Mouse (Mus musculus): ENCODE results near the gene Spata20. TPM values are rescaled to one million over a fixed set of nuclear protein-coding genes. Genes with fewer than 3 reads are reported as not detected.
A peak's percentile ranks its signal among the peaks of the same experiment; 100 is the strongest.

Gene Spata20
- polyA plus RNA-seq, 1 experiment from 2014 or later: 0.40 TPM

DNA sequence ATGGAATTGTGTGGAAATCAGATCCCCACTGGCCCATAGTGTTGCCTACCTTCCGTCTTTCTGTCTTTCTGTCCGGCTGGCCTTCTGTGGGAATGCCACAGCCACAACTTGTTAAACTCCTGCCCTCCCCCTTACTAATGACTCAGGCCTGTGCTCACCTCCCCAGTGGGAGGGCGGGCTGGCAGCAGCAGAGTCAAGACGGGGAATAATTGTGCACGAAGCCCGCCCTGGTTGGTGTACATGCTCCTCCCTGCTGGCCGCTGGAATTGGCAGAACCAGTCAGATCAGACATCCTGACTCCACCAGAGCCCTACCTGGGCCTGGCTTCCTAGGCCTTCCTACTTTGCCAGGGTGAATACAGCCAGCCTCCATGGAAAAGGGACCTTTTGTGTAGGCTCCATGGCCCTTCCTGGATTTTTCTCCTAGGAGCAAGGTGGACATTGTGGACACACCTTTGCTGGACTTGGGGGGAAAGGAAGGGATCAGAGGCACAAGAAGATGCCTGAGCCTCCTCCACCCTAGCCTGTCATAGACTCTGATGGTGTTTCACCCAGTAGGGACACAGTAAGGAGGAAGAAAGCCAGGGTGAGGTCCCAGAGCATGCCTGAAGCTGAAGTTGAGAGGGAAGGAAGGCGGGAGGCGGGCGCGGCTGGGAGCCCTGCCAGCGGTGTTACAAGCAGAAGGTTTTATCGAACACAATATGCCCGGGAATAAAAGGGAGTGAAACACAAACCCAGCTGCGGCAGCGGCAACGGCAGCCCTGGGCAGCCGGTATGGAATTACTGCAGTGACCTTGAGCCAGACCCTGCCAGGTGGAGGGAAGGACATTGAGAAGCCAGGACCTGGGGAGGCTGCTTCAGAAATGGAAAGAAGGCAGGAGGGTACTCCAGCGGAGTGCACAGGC is 12.4 kb upstream of the Spata20 start:
- no peaks in the 10 kb centered on the region for H3K36me3 ChIP-seq
- no peak for ATAC-seq (ENCODE audit: insufficient number of reproducible peaks, insufficient read depth, low FRiP score, low TSS enrichment, low read depth)
- WGBS: 13% methylated on average over 19 of the region's 19 CpGs
- H3K27me3 ChIP-seq: peaks cover 6% of the 10 kb centered on the region
- H3K4me3 ChIP-seq (replicated peaks): peak overlapping the region; percentile 42
- H3K9me3 ChIP-seq: no peaks in the 10 kb centered on the region
- peaks cover 36% of the 10 kb centered on the region for H3K4me1 ChIP-seq (replicated peaks)
- H3K27ac ChIP-seq: peak overlapping the region; percentile 72
- H3K4me2 ChIP-seq: peak overlapping the region; percentile 78
- peak overlapping the region; percentile 5; the same call in 1 of the 2 replicates for H3K9ac ChIP-seq (replicated peaks)

DNA sequence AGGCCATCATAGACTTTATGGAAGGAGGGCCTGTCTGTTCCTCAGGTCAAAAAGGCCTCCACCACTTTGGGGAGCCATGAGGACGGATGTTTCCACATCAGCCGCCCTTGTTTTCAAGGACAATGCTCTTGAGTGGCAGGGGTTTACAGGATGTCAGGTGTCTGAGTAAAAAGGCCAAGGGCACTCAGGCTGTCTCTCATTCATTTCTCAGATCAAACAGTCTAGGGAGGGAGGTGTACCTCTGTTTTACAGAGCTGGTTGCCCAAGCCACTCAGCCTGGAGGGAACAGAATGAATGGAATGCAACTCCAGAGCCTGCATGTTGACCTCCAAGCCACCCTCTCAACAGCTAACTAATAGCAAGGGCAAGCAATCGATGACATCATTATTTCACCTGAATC is 9.4 kb upstream of the Spata20 start:
- H3K27ac ChIP-seq: no peak overlapping the region
- H3K4me2 ChIP-seq: no peak overlapping the region
- H3K27me3 ChIP-seq: peaks cover 32% of the 10 kb centered on the region; the same call in 1 of the 2 replicates
- WGBS: 82% methylated on average over 3 of the region's 3 CpGs
- peaks cover 50% of the 10 kb centered on the region for H3K4me1 ChIP-seq (replicated peaks)
- H3K36me3 ChIP-seq: no peaks in the 10 kb centered on the region
- no peak for ATAC-seq (ENCODE audit: insufficient number of reproducible peaks, insufficient read depth, low FRiP score, low TSS enrichment, low read depth)
- no peaks in the 10 kb centered on the region for H3K9me3 ChIP-seq
- H3K4me3 ChIP-seq (replicated peaks): no peak overlapping the region
- H3K9ac ChIP-seq (replicated peaks): no peak overlapping the region

DNA sequence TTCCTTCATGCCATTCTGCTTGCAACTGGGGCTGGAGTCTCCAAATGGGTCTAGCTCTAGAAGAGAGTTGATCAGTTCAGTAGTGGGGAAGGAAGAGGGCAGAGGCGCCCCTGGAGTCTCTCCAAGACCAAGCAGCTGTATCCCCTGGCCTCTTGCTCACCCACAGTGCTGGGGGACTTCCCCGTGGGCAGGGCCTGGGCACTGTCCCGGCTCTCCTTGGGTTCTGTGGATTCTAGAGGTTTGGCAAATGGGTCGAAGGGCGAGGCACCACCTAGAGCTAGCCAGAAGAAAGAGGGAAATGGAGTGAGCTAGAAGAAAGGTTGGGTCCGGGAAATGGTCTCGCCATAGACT is 5.7 kb upstream of the Spata20 start:
- Histone ChIP-seq H3K4me1 (replicated peaks) (peaks cover 26% of the 10 kb centered on the region), H3K27me3 (peaks cover 35% of the 10 kb centered on the region; the same call in 1 of the 2 replicates), H3K36me3 (no peaks in the 10 kb centered on the region), H3K4me3 (replicated peaks) (peak overlapping the region; percentile 59), H3K9me3 (no peaks in the 10 kb centered on the region), H3K4me2 (peak overlapping the region; percentile 83), H3K9ac (replicated peaks) (no peak overlapping the region; the same call in 1 of the 2 replicates), H3K27ac (no peak overlapping the region)
- ATAC-seq (ENCODE audit: insufficient number of reproducible peaks, insufficient read depth, low FRiP score, low TSS enrichment, low read depth): no peak
- 65% methylated on average over 7 of the region's 7 CpGs for WGBS

DNA sequence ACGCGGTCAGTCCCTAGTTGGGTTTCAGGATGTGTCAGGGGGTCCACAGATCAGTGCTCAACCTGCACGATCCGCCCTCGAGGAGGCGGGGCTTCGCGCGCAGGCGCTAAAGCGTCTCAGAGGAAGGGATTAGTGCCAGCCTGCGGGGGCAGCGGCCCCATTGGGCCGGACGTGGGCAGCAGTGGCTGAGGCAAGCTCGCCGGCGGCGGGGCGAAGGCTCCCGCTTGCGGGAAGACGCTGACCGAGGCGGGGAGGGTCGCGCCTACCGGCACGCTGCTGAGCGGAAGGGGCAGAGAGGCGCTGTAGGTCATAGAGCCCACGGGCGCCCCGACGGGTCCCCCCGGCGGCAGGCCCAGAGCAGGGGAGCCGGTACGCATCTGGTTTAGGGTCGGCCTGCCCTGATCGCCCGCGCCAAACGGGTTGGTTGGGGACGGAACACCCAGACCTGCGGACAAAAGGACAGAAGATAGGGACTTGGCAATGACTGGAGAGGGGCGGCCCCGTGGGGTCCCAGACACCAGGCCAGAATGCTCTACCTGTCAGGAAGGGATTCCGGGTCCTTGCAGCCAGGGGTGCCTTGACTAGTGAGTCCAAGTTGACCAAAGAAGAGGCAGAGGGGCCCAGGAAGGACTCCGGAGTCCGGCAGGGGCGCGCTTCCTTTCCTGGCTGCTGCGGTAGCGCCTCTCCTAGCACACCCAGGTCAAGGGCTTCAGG is 5.2 kb upstream of the Spata20 start:
- ATAC-seq (ENCODE audit: insufficient number of reproducible peaks, insufficient read depth, low FRiP score, low TSS enrichment, low read depth): 0 out of 2 replicates have a peak, but pooled peaks have one; percentile 8
- Histone ChIP-seq H3K9me3 (no peaks in the 10 kb centered on the region), H3K4me3 (replicated peaks) (peak overlapping the region; percentile 59), H3K9ac (replicated peaks) (peak overlapping the region; percentile 76), H3K4me2 (peak overlapping the region; percentile 83), H3K27me3 (peaks cover 38% of the 10 kb centered on the region; the same call in 1 of the 2 replicates), H3K27ac (no peak overlapping the region; the same call in 1 of the 2 replicates), H3K36me3 (no peaks in the 10 kb centered on the region), H3K4me1 (replicated peaks) (peaks cover 28% of the 10 kb centered on the region)
- WGBS: 6% methylated on average over 55 of the region's 55 CpGs

DNA sequence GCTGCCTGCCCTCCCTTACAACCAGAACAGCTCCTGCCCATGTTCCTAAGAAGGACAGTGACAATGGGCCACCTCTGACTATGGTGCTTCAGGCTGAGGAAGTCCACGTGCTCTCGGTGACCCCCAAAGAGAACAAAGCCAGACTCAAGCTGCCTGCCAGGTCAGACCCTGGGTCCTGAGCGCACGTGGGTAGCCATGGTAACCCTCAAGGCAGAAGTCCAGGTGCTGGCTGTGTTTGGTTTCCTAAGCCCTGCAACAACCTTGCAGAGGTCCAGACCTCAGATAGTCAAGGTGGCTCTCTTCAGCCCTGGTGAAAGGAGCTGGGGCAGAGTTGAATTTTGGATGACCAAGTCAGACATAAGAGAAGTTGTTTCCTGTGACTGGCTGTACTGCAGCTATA is 3.8 kb upstream of the Spata20 start:
- Histone ChIP-seq H3K9me3 (no peaks in the 10 kb centered on the region), H3K27me3 (peaks cover 49% of the 10 kb centered on the region), H3K4me2 (no peak overlapping the region), H3K27ac (no peak overlapping the region), H3K4me3 (replicated peaks) (no peak overlapping the region), H3K36me3 (no peaks in the 10 kb centered on the region), H3K9ac (replicated peaks) (no peak overlapping the region), H3K4me1 (replicated peaks) (peaks cover 34% of the 10 kb centered on the region)
- ATAC-seq (ENCODE audit: insufficient number of reproducible peaks, insufficient read depth, low FRiP score, low TSS enrichment, low read depth): no peak
- 38% methylated on average over 4 of the region's 4 CpGs for WGBS

DNA sequence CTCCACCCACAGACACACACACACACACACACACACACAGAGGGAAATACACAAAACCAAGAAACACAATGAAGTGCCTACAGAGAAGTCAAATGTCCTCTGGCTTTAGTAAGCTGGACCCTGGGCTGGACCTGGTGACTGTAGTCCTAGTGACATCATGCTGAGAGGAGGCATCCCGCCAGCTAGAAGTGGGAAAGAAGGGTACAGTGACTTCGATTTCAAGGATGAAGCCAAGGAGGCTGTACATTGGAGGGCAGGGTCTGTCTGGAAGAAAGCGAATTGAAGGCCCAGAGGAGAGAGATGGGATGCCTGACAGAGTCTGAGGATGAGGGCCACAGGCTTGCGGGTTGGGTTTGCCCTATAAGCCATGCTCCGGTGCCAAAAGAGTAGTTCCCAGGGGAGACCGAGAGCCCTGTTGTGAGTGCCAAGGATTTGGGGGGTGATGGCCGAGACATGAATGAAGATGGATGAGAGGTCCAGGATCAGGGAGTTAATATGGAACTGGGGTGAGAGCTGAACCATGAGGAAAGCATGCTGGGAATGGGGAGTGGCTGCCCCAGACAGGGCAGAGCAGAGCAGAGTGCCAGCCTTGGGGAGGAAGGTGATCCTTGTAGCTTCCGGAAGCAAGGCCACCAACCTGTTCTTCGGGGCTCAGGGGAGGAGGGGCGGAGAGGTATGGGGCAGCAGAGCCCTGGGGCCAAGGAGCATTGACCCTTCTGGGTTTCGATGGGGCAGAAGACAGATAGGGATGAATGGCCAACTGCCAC is 3.0 kb upstream of the Spata20 start:
- peaks cover 47% of the 10 kb centered on the region for H3K27me3 ChIP-seq
- WGBS: 83% methylated on average over 11 of the region's 11 CpGs
- H3K4me1 ChIP-seq (replicated peaks): peaks cover 34% of the 10 kb centered on the region
- no peak overlapping the region for H3K9ac ChIP-seq (replicated peaks)
- no peaks in the 10 kb centered on the region for H3K36me3 ChIP-seq
- no peak overlapping the region for H3K4me2 ChIP-seq
- no peaks in the 10 kb centered on the region for H3K9me3 ChIP-seq
- no peak for ATAC-seq (ENCODE audit: insufficient number of reproducible peaks, insufficient read depth, low FRiP score, low TSS enrichment, low read depth)
- H3K4me3 ChIP-seq (replicated peaks): no peak overlapping the region
- no peak overlapping the region for H3K27ac ChIP-seq

DNA sequence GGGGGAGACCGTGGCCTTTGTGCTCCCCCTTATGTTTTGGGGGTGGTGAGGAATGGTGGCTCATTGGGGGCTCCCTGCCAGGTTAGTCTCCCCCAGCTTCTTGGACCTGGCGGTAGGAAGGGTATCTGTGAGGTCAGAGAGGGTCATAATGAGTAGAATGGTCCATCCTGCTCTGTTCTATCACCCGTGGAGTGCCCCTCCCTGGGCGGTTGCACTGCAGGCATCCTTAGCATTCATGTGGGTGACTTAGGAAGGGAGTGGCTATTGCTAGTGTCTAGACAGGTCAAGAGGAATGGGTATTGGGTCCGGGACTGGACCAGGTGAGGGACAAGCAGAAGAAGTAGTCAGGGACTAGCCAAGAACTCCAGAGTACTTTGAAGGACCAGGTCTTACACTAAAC is 756 bp downstream of the Spata20 start:
- Histone ChIP-seq H3K9ac (replicated peaks) (no peak overlapping the region), H3K9me3 (no peaks in the 10 kb centered on the region), H3K27me3 (peaks cover 17% of the 10 kb centered on the region), H3K4me2 (no peak overlapping the region), H3K36me3 (no peaks in the 10 kb centered on the region), H3K4me1 (replicated peaks) (peaks cover 17% of the 10 kb centered on the region), H3K4me3 (replicated peaks) (no peak overlapping the region), H3K27ac (no peak overlapping the region)
- no peak for ATAC-seq (ENCODE audit: insufficient number of reproducible peaks, insufficient read depth, low FRiP score, low TSS enrichment, low read depth)
- WGBS: 71% methylated on average over 5 of the region's 5 CpGs

DNA sequence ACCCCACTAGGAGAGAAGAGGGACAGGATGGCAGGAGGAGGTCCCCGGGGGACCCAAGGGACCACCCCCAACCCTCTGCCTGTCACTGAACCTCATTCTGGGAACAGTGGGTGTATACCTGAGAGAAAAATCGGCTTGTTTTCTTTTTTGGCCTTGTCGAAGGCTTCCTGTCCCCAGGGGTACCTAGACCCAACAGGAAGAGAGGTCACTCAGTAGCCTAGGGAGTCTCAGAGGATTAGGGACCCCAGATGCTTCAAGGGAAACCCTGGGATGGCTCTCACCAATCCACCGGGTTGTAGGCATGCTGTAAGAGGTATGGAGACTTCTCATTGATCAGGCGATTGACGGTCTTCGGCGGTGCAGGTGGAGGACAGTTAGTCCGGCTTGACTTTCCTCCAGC is 1.3 kb downstream of the Spata20 start:
- 87% methylated on average over 9 of the region's 9 CpGs for WGBS
- no peaks in the 10 kb centered on the region for H3K36me3 ChIP-seq
- H3K9ac ChIP-seq (replicated peaks): no peak overlapping the region
- H3K27me3 ChIP-seq: peaks cover 18% of the 10 kb centered on the region
- peaks cover 11% of the 10 kb centered on the region for H3K4me1 ChIP-seq (replicated peaks)
- ATAC-seq (ENCODE audit: insufficient number of reproducible peaks, insufficient read depth, low FRiP score, low TSS enrichment, low read depth): no peak
- no peak overlapping the region for H3K4me2 ChIP-seq
- H3K27ac ChIP-seq: no peak overlapping the region
- no peaks in the 10 kb centered on the region for H3K9me3 ChIP-seq
- no peak overlapping the region for H3K4me3 ChIP-seq (replicated peaks)

DNA sequence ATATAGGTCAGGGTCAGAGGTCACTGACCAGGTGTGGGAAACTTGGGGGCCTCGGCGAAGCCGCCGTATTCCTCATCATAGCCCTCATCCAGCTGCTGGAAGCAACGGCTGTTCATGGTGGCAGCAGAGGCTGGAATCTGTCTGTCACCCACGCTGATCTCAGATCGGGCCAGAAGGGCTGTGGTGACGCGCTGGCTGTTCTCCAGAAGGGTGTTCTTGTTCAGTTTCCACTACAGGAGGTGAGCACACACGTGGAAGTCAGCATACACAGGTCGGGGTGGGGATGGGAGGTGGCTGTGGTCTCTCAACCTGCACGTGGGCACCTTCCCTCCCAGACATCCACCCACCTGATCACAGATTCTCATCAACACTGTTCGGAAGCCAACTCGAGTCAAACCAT is 2.1 kb downstream of the Spata20 start:
- no peaks in the 10 kb centered on the region for H3K9me3 ChIP-seq
- ATAC-seq (ENCODE audit: insufficient number of reproducible peaks, insufficient read depth, low FRiP score, low TSS enrichment, low read depth): no peak
- H3K27me3 ChIP-seq: peaks cover 25% of the 10 kb centered on the region
- no peak overlapping the region for H3K4me3 ChIP-seq (replicated peaks)
- 59% methylated on average over 14 of the region's 14 CpGs for WGBS
- no peak overlapping the region for H3K9ac ChIP-seq (replicated peaks)
- H3K4me2 ChIP-seq: no peak overlapping the region
- H3K36me3 ChIP-seq: no peaks in the 10 kb centered on the region
- H3K27ac ChIP-seq: no peak overlapping the region
- peaks cover 8% of the 10 kb centered on the region for H3K4me1 ChIP-seq (replicated peaks)

DNA sequence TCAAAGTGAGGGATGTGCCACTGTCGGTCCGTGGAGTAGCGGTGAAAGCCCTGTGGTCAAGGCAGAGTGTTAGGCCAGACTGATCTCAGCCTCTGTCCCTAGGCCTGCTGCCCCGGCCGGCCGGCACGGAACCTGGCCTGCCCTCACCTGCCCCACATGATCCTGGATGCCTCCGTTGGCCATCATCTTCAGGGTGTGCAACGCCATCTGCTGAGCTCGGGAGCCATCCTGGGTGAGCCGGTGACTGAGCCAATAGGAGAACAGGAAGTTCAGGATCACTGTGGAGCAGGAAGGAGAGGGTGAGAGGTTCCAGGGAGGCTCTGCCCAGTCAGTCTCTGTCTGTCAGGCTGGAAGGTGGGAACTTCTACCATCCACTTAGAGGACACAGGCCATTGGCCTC is 2.5 kb downstream of the Spata20 start:
- H3K27ac ChIP-seq: no peak overlapping the region
- peaks cover 8% of the 10 kb centered on the region for H3K4me1 ChIP-seq (replicated peaks)
- H3K9me3 ChIP-seq: no peaks in the 10 kb centered on the region
- no peaks in the 10 kb centered on the region for H3K36me3 ChIP-seq
- no peak overlapping the region for H3K4me3 ChIP-seq (replicated peaks)
- no peak for ATAC-seq (ENCODE audit: insufficient number of reproducible peaks, insufficient read depth, low FRiP score, low TSS enrichment, low read depth)
- WGBS: 69% methylated on average over 11 of the region's 11 CpGs
- H3K4me2 ChIP-seq: no peak overlapping the region
- H3K27me3 ChIP-seq: peaks cover 26% of the 10 kb centered on the region
- no peak overlapping the region for H3K9ac ChIP-seq (replicated peaks)

DNA sequence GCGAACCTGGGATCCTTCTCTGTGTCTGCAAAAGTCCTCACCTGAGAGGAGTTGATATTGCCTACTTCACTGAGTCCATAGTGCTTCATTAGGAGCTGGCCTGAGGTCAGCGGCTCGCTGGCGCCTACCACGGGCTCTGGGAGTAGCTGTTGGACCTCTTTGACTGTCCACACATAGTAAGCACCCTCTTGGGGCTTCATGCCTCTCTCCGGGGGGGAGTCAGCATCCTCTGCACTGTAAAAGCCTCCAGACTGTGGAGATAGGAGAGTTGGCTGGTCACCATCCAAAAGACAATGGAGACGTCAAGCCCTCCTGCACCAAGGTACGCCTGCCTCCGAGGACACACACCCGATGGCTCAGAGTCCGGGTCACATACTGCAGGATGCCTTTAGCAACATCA is 3.2 kb downstream of the Spata20 start:
- Histone ChIP-seq H3K36me3 (no peaks in the 10 kb centered on the region), H3K4me3 (replicated peaks) (no peak overlapping the region), H3K9me3 (no peaks in the 10 kb centered on the region), H3K9ac (replicated peaks) (no peak overlapping the region), H3K4me2 (no peak overlapping the region), H3K4me1 (replicated peaks) (peaks cover 8% of the 10 kb centered on the region), H3K27me3 (peaks cover 26% of the 10 kb centered on the region), H3K27ac (no peak overlapping the region)
- WGBS: 91% methylated on average over 11 of the region's 11 CpGs
- ATAC-seq (ENCODE audit: insufficient number of reproducible peaks, insufficient read depth, low FRiP score, low TSS enrichment, low read depth): no peak

Measured in limb, embryonic 12.5 days (tissue).